Mouse (Mus musculus) forebrain, embryonic 11.5 days (tissue): ENCODE results near the gene Lyzl6. TPM values are rescaled to one million over a fixed set of nuclear protein-coding genes. Genes with fewer than 3 reads are reported as not detected.

Source experiments
- ATAC-seq: fragments of 200-750 bp; cut with Nextera tagmentation; replicated peaks from 2 replicates; pipeline ENCODE4 v1.8.0; 2017; ENCODE audit warnings: moderate TSS enrichment; ENCODE audit not compliant: low FRiP score
- DNase-seq: peaks from one replicate; pipeline ENCODE4 v3.0.0-alpha.2; 2017; ENCODE audit warnings: low spot score
- H3K27ac ChIP-seq: fragments of 300-500 bp; sonication (generic); 2 replicates; pipeline ENCODE4 v1.5.1; 2014; ENCODE audit warnings: low read depth, low read length
- H3K27me3 ChIP-seq: fragments of 300-500 bp; sonication (generic); 2 replicates; pipeline ENCODE4 v1.6.1; 2014; ENCODE audit warnings: mild to moderate bottlenecking, low read length, mixed read lengths; ENCODE audit not compliant: control insufficient read depth, insufficient read depth
- H3K36me3 ChIP-seq: fragments of 300-500 bp; sonication (generic); 2 replicates; pipeline ENCODE4 v1.6.1; 2014; ENCODE audit warnings: mild to moderate bottlenecking, low read length, moderate library complexity, mixed read lengths; ENCODE audit not compliant: control insufficient read depth, insufficient read depth
- H3K4me1 ChIP-seq: fragments of 300-500 bp; sonication (generic); replicated peaks from 2 replicates; pipeline ENCODE4 v1.6.1; 2014; ENCODE audit warnings: low read length, mixed read lengths; ENCODE audit not compliant: control insufficient read depth, insufficient read depth
- H3K4me2 ChIP-seq: fragments of 300-500 bp; sonication (generic); 2 replicates; pipeline ENCODE4 v1.6.1; 2014; ENCODE audit warnings: low read depth, mild to moderate bottlenecking, low read length, moderate library complexity, mixed read lengths; ENCODE audit not compliant: severe bottlenecking
- H3K4me3 ChIP-seq: fragments of 300-500 bp; sonication (generic); 2 replicates; pipeline ENCODE4 v1.5.1; 2014; ENCODE audit warnings: low read depth, low read length
- H3K9ac ChIP-seq: fragments of 300-500 bp; sonication (generic); 2 replicates; pipeline ENCODE4 v1.6.1; 2014; ENCODE audit warnings: low read length
- H3K9me3 ChIP-seq: fragments of 300-500 bp; sonication (generic); 2 replicates; pipeline ENCODE4 v1.6.1; 2016; ENCODE audit warnings: low read length, mixed read lengths; ENCODE audit not compliant: control insufficient read depth
- WGBS: fragments of 180-500 bp; shearing (Covaris S2); extraction: QIAGEN DNeasy Blood & Tissue Kit; methylation state at CpG from one replicate; pipeline ENCODE4 v1.1.7; 2014; 5-methylcytosine and 5-hydroxymethylcytosine counted together
- polyA plus RNA-seq: library from polyadenylated mRNA; unstranded; fragments of >200 nt; fragmentation: Nextera tagmentation; extraction: Ambion mirVana; gene quantifications from 2 replicates; pipeline ENCODE4 v1.2.1, GENCODE M21; 2014

The Lyzl6 gene
- polyA plus RNA-seq, 1 experiment from 2014 or later: not detected

- H3K9ac ChIP-seq: no peak within 1 kb of the TSS
- H3K4me3 ChIP-seq: peak within 1 kb of the TSS; percentile 19
- H3K27me3 ChIP-seq: peaks cover 62% of the 10 kb centered on the region
- no peak within 1 kb of the TSS for H3K27ac ChIP-seq
- H3K36me3 ChIP-seq: no peaks in the 10 kb centered on the region
- WGBS: 2% methylated on average over 70 of the region's 71 CpGs
- DNase-seq (peak; percentile 60), ATAC-seq (no peak)
- H3K4me1 ChIP-seq: peaks cover 8% of the 10 kb centered on the region; the same call in 1 of the 2 replicates
- H3K9me3 ChIP-seq: no peaks in the 10 kb centered on the region
- H3K4me2 ChIP-seq: peak within 1 kb of the TSS; percentile 43
Measured at GRCm38 (mm10) chr11:103649301-103649982, 10.8 kb upstream of the Lyzl6 start, which contains the start of gene Rprml. Gene Rprml, plus strand, starts transcription at chr11:103649570.

GRCm38 (mm10) chr11:103648656-103649055 lies 10.0 kb upstream of the Lyzl6 start:
- ATAC-seq: no peak
- H3K27me3 ChIP-seq: peaks cover 62% of the 10 kb centered on the region

GRCm38 (mm10) chr11:103647921-103648620 lies 9.4 kb upstream of the Lyzl6 start:
- WGBS: 7% methylated on average over 11 of the region's 11 CpGs
- peaks cover 8% of the 10 kb centered on the region; the same call in 1 of the 2 replicates for H3K4me1 ChIP-seq
- DNase-seq (peak; percentile 48), ATAC-seq (no peak)
- no peaks in the 10 kb centered on the region for H3K36me3 ChIP-seq
- H3K9me3 ChIP-seq: no peaks in the 10 kb centered on the region
- H3K4me3 ChIP-seq: no peak overlapping the region
- peaks cover 59% of the 10 kb centered on the region for H3K27me3 ChIP-seq
- H3K9ac ChIP-seq: no peak overlapping the region
- no peak overlapping the region for H3K27ac ChIP-seq
- H3K4me2 ChIP-seq: no peak overlapping the region

More at GRCm38 (mm10) chr11:103648656-103649055, 10.0 kb upstream of the Lyzl6 start:
- H3K9me3 ChIP-seq: no peaks in the 10 kb centered on the region
- H3K9ac ChIP-seq: no peak overlapping the region
- H3K4me1 ChIP-seq: peaks cover 8% of the 10 kb centered on the region; the same call in 1 of the 2 replicates
- H3K36me3 ChIP-seq: no peaks in the 10 kb centered on the region
- WGBS: 20% methylated on average over 7 of the region's 7 CpGs
- H3K4me2 ChIP-seq: no peak overlapping the region
- H3K4me3 ChIP-seq: no peak overlapping the region
- no peak overlapping the region for H3K27ac ChIP-seq
- DNase-seq: no peak

GRCm38 (mm10) chr11:103646301-103646700 lies 7.6 kb upstream of the Lyzl6 start:
- H3K9me3 ChIP-seq: no peaks in the 10 kb centered on the region
- peaks cover 8% of the 10 kb centered on the region; the same call in 1 of the 2 replicates for H3K4me1 ChIP-seq
- H3K4me3 ChIP-seq: no peak overlapping the region
- DNase-seq: peak; percentile 40
- peaks cover 44% of the 10 kb centered on the region for H3K27me3 ChIP-seq
- 80% methylated on average over 6 of the region's 6 CpGs for WGBS
- no peaks in the 10 kb centered on the region for H3K36me3 ChIP-seq
- H3K27ac ChIP-seq: no peak overlapping the region
- no peak overlapping the region for H3K9ac ChIP-seq
- no peak overlapping the region for H3K4me2 ChIP-seq
- no peak for ATAC-seq

GRCm38 (mm10) chr11:103645731-103646130 lies 7.0 kb upstream of the Lyzl6 start:
- Histone ChIP-seq H3K4me1 (peaks cover 8% of the 10 kb centered on the region; the same call in 1 of the 2 replicates), H3K9ac (no peak overlapping the region), H3K4me2 (no peak overlapping the region), H3K4me3 (no peak overlapping the region), H3K9me3 (no peaks in the 10 kb centered on the region), H3K36me3 (no peaks in the 10 kb centered on the region), H3K27me3 (peaks cover 38% of the 10 kb centered on the region), H3K27ac (no peak overlapping the region)
- ATAC-seq (no peak), DNase-seq (peak; percentile 26)
- WGBS: 88% methylated on average over 8 of the region's 8 CpGs

GRCm38 (mm10) chr11:103643211-103643610 lies 4.5 kb upstream of the Lyzl6 start:
- Histone ChIP-seq H3K36me3 (no peaks in the 10 kb centered on the region), H3K27me3 (peaks cover 19% of the 10 kb centered on the region), H3K27ac (no peak overlapping the region), H3K4me3 (no peak overlapping the region), H3K4me2 (no peak overlapping the region), H3K4me1 (no peaks in the 10 kb centered on the region), H3K9ac (no peak overlapping the region), H3K9me3 (no peaks in the 10 kb centered on the region)
- peak; percentile 23 for DNase-seq
- no peak for ATAC-seq
- WGBS: 69% methylated on average over 9 of the region's 9 CpGs

- H3K4me2 ChIP-seq: peak overlapping the region; percentile 16; the same call in 1 of the 2 replicates
- peak; percentile 80 for DNase-seq
- H3K4me3 ChIP-seq: no peak overlapping the region
- peaks cover 6% of the 10 kb centered on the region; the same call in 1 of the 2 replicates for H3K27me3 ChIP-seq
- WGBS: 5% methylated on average over 10 of the region's 10 CpGs
- no peaks in the 10 kb centered on the region for H3K9me3 ChIP-seq
- H3K27ac ChIP-seq: no peak overlapping the region
- H3K9ac ChIP-seq: no peak overlapping the region
- ATAC-seq: no peak
- H3K36me3 ChIP-seq: no peaks in the 10 kb centered on the region
- H3K4me1 ChIP-seq: no peaks in the 10 kb centered on the region
Measured at GRCm38 (mm10) chr11:103639407-103639946, 787 bp upstream of the Lyzl6 start.

- Histone ChIP-seq H3K4me2 (no peak overlapping the region), H3K9me3 (no peaks in the 10 kb centered on the region), H3K27ac (no peak overlapping the region), H3K27me3 (peaks cover 6% of the 10 kb centered on the region; the same call in 1 of the 2 replicates), H3K9ac (no peak overlapping the region), H3K36me3 (no peaks in the 10 kb centered on the region), H3K4me1 (no peaks in the 10 kb centered on the region), H3K4me3 (no peak overlapping the region)
- 89% methylated on average over 6 of the region's 6 CpGs for WGBS
- ATAC-seq (no peak), DNase-seq (no peak)
Measured at GRCm38 (mm10) chr11:103636261-103636660, 2.4 kb downstream of the Lyzl6 start.
